Mouse (Mus musculus) frontal cortex, postnatal 10 days (tissue): ENCODE measurements at regions not wholly inside any gene's neighbourhood (a gene's known extent, or its start where the extent isn't known, plus 50 kb on each side); places are given as distances from the start of the nearest gene placed in this dataset.
"Not testable (repeated sequence)": the region's sequence is repeated elsewhere in the genome, so short reads cannot be mapped to it uniquely, and the experiment has no call there.

Experiments
- DNase-seq, 2 experiments: peaks; one replicate each; pipeline ENCODE4 v3.0.0; 2022; ENCODE audit warnings: low spot score in 2 of 2, mixed read lengths in 1 of 2

DNA sequence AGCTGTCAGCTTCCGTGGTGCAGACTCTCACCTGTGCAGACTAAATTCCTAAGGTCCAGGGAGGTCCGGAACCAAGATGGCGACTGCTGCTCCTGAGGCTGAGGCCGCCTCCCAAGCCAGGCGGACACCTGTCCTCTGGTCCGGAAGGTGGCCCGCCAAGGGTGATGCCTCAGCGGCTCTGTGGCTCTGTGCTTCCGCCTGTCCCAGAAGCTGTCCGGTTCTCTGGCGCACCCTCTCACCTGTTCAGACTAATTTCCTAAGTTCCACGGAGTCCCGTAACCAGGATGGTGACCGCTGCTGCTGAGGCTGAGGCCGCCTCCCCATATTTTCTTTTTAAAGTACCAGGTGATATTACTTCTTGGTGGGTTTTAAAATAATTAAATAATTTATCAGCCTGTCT, 65.4 kb upstream of the B3galnt2 start:
- DNase-seq = not testable (repeated sequence)

DNA sequence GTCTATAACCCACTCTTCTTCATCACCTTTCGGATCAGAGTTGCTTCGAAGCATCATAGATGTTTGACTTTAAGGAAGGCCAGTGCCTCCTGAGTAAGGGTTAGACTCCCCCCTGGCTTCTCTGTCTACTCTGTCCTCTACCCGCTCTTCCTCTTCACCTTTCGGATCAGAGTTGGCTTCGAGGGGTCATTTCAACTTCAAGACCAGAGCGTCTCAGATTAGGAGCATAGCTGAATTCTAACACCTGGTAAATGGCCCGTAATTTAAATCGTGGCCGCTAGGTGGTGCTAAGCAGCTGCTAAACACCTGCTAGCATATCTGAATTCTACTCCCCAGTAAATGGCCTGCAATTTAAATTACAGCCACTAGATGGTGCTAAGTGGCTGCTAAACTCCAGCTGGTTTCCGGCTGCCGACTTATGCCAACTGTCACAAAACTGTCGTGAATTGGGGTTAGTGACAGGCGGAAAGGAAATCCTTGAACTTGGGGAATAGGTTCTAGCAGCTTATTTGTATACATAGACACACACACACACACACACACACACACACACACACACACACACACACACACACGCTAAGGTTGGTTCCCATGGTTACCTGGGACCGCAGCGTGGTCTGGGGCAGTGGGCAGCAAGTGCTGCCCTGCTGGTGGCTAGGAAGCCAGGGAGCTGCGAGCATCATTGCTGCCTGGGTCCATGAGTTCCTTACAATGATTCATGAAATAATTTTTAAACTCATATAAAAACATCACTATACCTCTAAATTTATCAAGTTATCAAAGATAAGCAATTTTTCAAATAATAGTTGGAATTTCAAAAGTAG, 64.8 kb upstream of the B3galnt2 start:
- peak; percentile 91 to 95 for DNase-seq

DNA sequence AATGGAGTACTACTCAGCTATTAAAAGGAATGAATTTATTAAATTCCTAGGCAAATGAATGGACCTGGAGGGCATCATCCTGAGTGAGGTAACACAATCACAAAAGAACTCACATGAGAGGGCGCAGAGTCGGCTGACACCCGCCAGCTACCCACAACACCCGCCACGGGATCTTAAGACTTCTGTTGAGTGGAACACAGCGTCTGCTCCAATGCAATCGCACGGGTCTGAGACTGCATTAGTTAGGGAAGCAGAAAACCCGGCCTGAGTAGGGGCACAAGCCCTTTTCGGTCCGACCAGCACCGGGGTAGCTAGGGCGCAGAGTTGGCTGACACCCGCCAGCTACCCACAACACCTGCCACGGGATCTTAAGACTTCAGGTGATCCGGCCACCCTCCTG, 52.1 kb upstream of the B3galnt2 start:
- not testable (repeated sequence) for DNase-seq
